Mouse (Mus musculus) cerebellum, postnatal 36 days (tissue): Measurements from ENCODE around the gene Aff4.

Experiments
- DNase-seq, 2 experiments: peaks; one replicate each; pipeline ENCODE4 v3.0.0; 2021 to 2022; ENCODE audit warnings: mixed read lengths in 2 of 2

The Aff4 gene

GRCm38 (mm10) chr11:53463551-53464424 lies 113.2 kb downstream of the Aff4 start:
- DNase-seq = peak in 1 of 2 experiments; percentile 26

DNA sequence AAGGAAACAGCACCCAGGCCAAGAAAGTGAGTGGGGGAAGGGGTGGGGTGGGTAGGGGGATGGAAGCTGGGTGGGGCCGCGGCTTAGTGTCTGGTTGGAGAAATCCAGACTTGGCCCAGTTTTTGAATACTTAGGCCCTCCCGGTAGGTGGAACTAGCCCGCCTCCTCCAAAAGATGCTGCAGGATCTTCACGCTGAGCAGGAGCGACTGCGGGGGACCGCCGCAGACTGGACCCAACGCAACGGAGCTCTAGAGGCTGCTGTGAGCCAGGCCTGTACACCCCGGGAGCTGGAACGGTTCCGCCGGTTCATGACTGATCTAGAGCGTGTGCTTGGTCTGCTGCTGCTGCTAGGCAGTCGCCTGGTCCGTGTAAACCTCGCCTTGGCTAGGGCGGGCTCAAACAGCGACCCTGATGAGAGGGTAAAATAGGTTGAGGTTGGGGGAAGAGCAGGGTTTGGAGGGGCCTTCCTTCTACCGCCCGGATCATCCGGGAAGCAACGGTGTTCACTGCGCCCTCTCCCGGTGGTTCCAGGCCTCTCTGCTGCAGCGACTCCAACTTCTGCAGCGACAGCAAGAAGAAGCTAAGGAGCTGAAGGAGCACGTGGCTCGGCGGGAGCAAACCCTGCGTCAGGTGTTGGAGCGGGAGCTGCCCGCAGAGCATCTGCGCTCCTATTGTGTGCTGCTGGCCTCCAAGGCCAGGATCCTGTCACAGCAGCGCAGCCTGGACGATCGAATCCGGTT lies 115.8 kb downstream of the Aff4 start:
- peak; percentile 91 to 92 for DNase-seq

DNA sequence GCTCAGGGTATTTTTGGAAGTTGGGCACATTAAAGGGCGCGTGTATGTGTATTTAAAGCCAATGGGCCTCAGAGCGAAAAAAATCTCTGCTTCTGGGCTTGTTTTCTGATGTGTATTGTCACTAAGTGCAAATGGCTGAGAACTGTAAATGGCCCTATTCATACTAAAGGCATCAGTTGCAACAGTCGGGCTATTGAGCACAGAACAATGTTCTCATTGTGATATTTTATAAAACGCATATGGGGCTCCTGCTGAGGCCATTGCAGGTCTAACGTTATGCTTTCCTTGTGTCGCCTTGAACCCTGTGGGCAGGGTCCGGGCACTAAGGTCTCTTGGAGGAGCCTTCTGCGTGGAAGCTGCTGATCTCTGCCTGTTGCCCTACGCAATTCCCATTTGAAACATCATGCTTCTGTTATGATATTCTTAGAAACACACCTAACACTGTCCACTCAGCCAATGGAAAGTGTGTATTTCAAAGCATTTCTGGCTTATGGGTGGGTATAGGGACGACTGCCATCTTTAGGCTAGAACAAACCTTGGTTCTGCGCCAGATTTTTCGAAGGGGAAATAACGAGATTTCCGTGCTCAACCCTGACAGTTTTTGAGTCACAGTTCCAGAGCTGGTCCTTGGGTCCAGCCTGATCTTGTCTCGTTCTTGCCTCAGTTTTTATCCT lies 118.8 kb downstream of the Aff4 start:
- no peak for DNase-seq

GRCm38 (mm10) chr11:53469968-53470695 lies 119.5 kb downstream of the Aff4 start, which contains the start of gene Gm9837:
Gene Gm9837 (minus strand): TSS chr11:53470479.
- DNase-seq = peak; percentile 94 to 97
